Mouse (Mus musculus) heart, postnatal 0 days (tissue): ENCODE measurements at regions not wholly inside any gene's neighbourhood (a gene's known extent, or its start where the extent isn't known, plus 50 kb on each side); places are given as distances from the start of the nearest gene placed in this dataset.

Experiments
- ATAC-seq: fragments of 200-750 bp; cut with Nextera tagmentation; 2 replicates; pipeline ENCODE4 v1.8.0; 2017; ENCODE audit warnings: low read depth, moderate number of reproducible peaks, moderate library complexity; ENCODE audit not compliant: insufficient read depth
- DNase-seq: peaks from one replicate; pipeline ENCODE4 v3.0.0-alpha.2; 2016; ENCODE audit warnings: low spot score
- H3K27ac ChIP-seq: fragments of 300-500 bp; sonication (generic); 2 replicates; pipeline ENCODE4 v1.5.1; 2014; ENCODE audit warnings: low read depth, mild to moderate bottlenecking
- H3K27me3 ChIP-seq: fragments of 300-500 bp; sonication (generic); 2 replicates; pipeline ENCODE4 v1.6.1; 2014; ENCODE audit warnings: low read length, mixed read lengths; ENCODE audit not compliant: control insufficient read depth, insufficient read depth
- H3K36me3 ChIP-seq: fragments of 300-500 bp; sonication (generic); replicated peaks from 2 replicates; pipeline ENCODE4 v1.6.1; 2014; ENCODE audit warnings: low read length, mixed read lengths; ENCODE audit not compliant: control insufficient read depth, insufficient read depth
- H3K4me1 ChIP-seq: fragments of 300-500 bp; sonication (generic); 2 replicates; pipeline ENCODE4 v1.6.1; 2014; ENCODE audit warnings: antibody characterized with exemption; ENCODE audit not compliant: control insufficient read depth, insufficient read depth
- H3K4me2 ChIP-seq: fragments of 300-500 bp; sonication (generic); 2 replicates; pipeline ENCODE4 v1.6.1; 2014; ENCODE audit warnings: low read depth, mild to moderate bottlenecking, low read length, moderate library complexity
- H3K4me3 ChIP-seq: fragments of 300-500 bp; sonication (generic); 2 replicates; pipeline ENCODE4 v1.5.1; 2014; ENCODE audit warnings: low read depth, low read length
- H3K9ac ChIP-seq: fragments of 300-500 bp; sonication (generic); replicated peaks from 2 replicates; pipeline ENCODE4 v1.6.1; 2014; ENCODE audit warnings: low read depth, low read length, mixed read lengths
- H3K9me3 ChIP-seq: fragments of 300-500 bp; sonication (generic); replicated peaks from 2 replicates; pipeline ENCODE4 v1.6.1; 2016; ENCODE audit warnings: low read length; ENCODE audit not compliant: control insufficient read depth
- CTCF ChIP-seq: IDR thresholded peaks from 2 replicates; pipeline ENCODE4 v1.5.1; 2016; ENCODE audit warnings: antibody characterized with exemption, control low read depth, low read depth
- EP300 ChIP-seq: IDR thresholded peaks from 2 replicates; pipeline ENCODE4 v1.6.1; 2016; ENCODE audit warnings: antibody characterized with exemption, low read depth
- WGBS: fragments of 180-500 bp; shearing (Covaris S2); extraction: QIAGEN DNeasy Blood & Tissue Kit; methylation state at CpG from one replicate; pipeline ENCODE4 v1.1.7; 2014; 5-methylcytosine and 5-hydroxymethylcytosine counted together

DNA sequence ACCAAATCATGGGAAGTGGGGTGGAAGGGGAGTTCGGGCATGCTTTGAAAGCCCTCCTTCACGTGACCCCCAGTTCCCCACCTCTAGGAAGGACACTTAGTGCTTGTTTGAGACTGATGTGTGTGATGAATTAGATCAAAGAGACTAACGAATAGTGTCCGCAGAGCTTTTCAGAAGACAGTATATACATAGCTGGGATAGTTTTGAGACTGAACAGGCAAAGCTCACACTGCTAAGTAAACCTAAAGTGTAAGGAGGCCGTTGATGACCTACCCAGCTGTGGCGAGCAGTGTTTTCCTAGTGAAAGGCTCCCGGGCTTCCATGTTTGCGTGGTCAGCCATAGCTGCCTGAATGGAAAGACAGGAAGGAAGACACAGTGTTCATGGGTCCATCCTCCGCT is 288.3 kb upstream of the Zfp507 start:
- Histone ChIP-seq H3K4me3 (no peak overlapping the region), H3K4me2 (no peak overlapping the region), H3K27ac (no peak overlapping the region), H3K4me1 (peaks cover 7% of the 10 kb centered on the region; the same call in 1 of the 2 replicates), H3K36me3 (no peaks in the 10 kb centered on the region), H3K9ac (no peak overlapping the region), H3K9me3 (no peaks in the 10 kb centered on the region), H3K27me3 (no peaks in the 10 kb centered on the region)
- ATAC-seq (no peak), DNase-seq (no peak)
- WGBS = 72% methylated on average over 9 of the region's 9 CpGs
- TF ChIP-seq CTCF (no peak), EP300 (no peak)

- H3K4me2 ChIP-seq = peak overlapping the region; percentile 38
- H3K9ac ChIP-seq = no peak overlapping the region; the same call in 1 of the 2 replicates
- H3K9me3 ChIP-seq = no peaks in the 10 kb centered on the region
- H3K36me3 ChIP-seq = no peaks in the 10 kb centered on the region
- no peak overlapping the region for H3K27ac ChIP-seq
- ATAC-seq (no peak), DNase-seq (no peak)
- H3K4me3 ChIP-seq = no peak overlapping the region
- no peaks in the 10 kb centered on the region for H3K27me3 ChIP-seq
- WGBS = 19% methylated on average over 22 of the region's 22 CpGs
- TF ChIP-seq EP300 (no peak), CTCF (no peak)
- peaks cover 7% of the 10 kb centered on the region; the same call in 1 of the 2 replicates for H3K4me1 ChIP-seq
Observed at GRCm38 (mm10) chr7:36090291-36091123, 287.7 kb upstream of the Zfp507 start.

DNA sequence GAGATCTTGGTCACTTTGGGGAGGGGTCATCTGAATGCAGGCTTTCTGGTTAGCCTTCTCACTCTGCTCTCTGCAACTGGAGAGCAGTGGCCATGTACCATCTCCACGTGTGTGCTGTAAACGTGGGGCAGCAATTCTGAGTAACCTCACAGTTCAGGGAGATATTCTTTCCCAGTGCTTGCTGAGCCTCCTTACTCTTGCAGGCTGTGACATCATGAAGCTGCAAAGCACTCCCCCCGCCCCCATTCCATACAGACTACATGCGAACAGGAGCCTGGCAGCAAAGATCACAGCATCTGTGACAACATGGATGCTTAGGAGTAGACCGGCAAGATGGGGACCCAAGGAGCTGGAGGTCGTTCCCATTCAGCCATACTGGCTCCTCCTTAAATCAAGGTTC is 284.8 kb upstream of the Zfp507 start:
- Histone ChIP-seq H3K4me2 (no peak overlapping the region), H3K36me3 (no peaks in the 10 kb centered on the region), H3K4me1 (peaks cover 7% of the 10 kb centered on the region; the same call in 1 of the 2 replicates), H3K9me3 (no peaks in the 10 kb centered on the region), H3K9ac (no peak overlapping the region), H3K4me3 (no peak overlapping the region), H3K27ac (no peak overlapping the region), H3K27me3 (no peaks in the 10 kb centered on the region)
- WGBS = 74% methylated on average over 6 of the region's 6 CpGs
- no peak for ATAC-seq
- no peak for DNase-seq
- TF ChIP-seq EP300 (no peak), CTCF (no peak)

- WGBS = 47% methylated on average over 6 of the region's 6 CpGs
- Histone ChIP-seq H3K9me3 (no peaks in the 10 kb centered on the region), H3K4me1 (no peaks in the 10 kb centered on the region), H3K9ac (no peak overlapping the region), H3K4me2 (no peak overlapping the region), H3K27me3 (no peaks in the 10 kb centered on the region), H3K27ac (no peak overlapping the region), H3K4me3 (no peak overlapping the region), H3K36me3 (no peaks in the 10 kb centered on the region)
- TF ChIP-seq EP300 (no peak), CTCF (no peak)
- ATAC-seq (no peak), DNase-seq (no peak)
Observed at GRCm38 (mm10) chr7:36078666-36079065, 275.9 kb upstream of the Zfp507 start.

GRCm38 (mm10) chr7:36078089-36078654 is 275.4 kb upstream of the Zfp507 start:
- no peaks in the 10 kb centered on the region for H3K4me1 ChIP-seq
- no peak overlapping the region for H3K27ac ChIP-seq
- no peak overlapping the region for H3K4me2 ChIP-seq
- no peak overlapping the region for H3K9ac ChIP-seq
- H3K4me3 ChIP-seq = no peak overlapping the region
- TF ChIP-seq EP300 = no peak
- no peak for TF ChIP-seq CTCF
- DNase-seq (no peak), ATAC-seq (no peak)
- H3K9me3 ChIP-seq = no peaks in the 10 kb centered on the region
- 71% methylated on average over 11 of the region's 11 CpGs for WGBS
- H3K27me3 ChIP-seq = no peaks in the 10 kb centered on the region
- no peaks in the 10 kb centered on the region for H3K36me3 ChIP-seq
